Mouse (Mus musculus): ENCODE results near the gene Gpsm3. TPM values are rescaled to one million over a fixed set of nuclear protein-coding genes. Genes with fewer than 3 reads are reported as not detected.

Gene Gpsm3
- polyA plus RNA-seq, 1 experiment from 2014 or later: 8.5 TPM

- peaks cover 29% of the 10 kb centered on the region for H3K4me1 ChIP-seq (replicated peaks)
- no peak for ATAC-seq (ENCODE audit: low read depth)
- peaks cover 7% of the 10 kb centered on the region; the same call in 1 of the 2 replicates for H3K27me3 ChIP-seq
- H3K36me3 ChIP-seq: no peaks in the 10 kb centered on the region
- H3K9me3 ChIP-seq (replicated peaks): no peaks in the 10 kb centered on the region
- no peak overlapping the region for H3K27ac ChIP-seq
- H3K9ac ChIP-seq: no peak overlapping the region
- H3K4me2 ChIP-seq: 0 out of 2 replicates have a peak overlapping the region, but pooled peaks have one; percentile 32
- WGBS (ENCODE audit: insufficient replicate concordance): 22% methylated on average over 8 of the region's 8 CpGs
- no peak overlapping the region for H3K4me3 ChIP-seq (replicated peaks)
- DNase-seq: no peak
Observed at GRCm38 (mm10) chr17:34561200-34561599, 28.4 kb upstream of the Gpsm3 start.

GRCm38 (mm10) chr17:34562595-34562994 lies 27.0 kb upstream of the Gpsm3 start:
- 57% methylated on average over 3 of the region's 3 CpGs for WGBS (ENCODE audit: insufficient replicate concordance)
- Histone ChIP-seq H3K9ac (no peak overlapping the region), H3K4me3 (replicated peaks) (no peak overlapping the region), H3K27me3 (peaks cover 6% of the 10 kb centered on the region; the same call in 1 of the 2 replicates), H3K4me2 (no peak overlapping the region), H3K9me3 (replicated peaks) (no peaks in the 10 kb centered on the region), H3K4me1 (replicated peaks) (peaks cover 29% of the 10 kb centered on the region), H3K27ac (no peak overlapping the region), H3K36me3 (no peaks in the 10 kb centered on the region)
- DNase-seq: no peak
- ATAC-seq (ENCODE audit: low read depth): no peak

- Histone ChIP-seq H3K4me1 (replicated peaks) (peaks cover 29% of the 10 kb centered on the region), H3K36me3 (no peaks in the 10 kb centered on the region), H3K9ac (no peak overlapping the region), H3K4me2 (no peak overlapping the region), H3K27ac (no peak overlapping the region), H3K4me3 (replicated peaks) (no peak overlapping the region), H3K27me3 (peaks cover 8% of the 10 kb centered on the region; the same call in 1 of the 2 replicates), H3K9me3 (replicated peaks) (no peaks in the 10 kb centered on the region)
- ATAC-seq (ENCODE audit: low read depth) (no peak), DNase-seq (no peak)
- WGBS (ENCODE audit: insufficient replicate concordance): 63% methylated on average over 11 of the region's 11 CpGs
Observed at GRCm38 (mm10) chr17:34563354-34563753, 26.3 kb upstream of the Gpsm3 start.

GRCm38 (mm10) chr17:34564003-34564421 lies 25.6 kb upstream of the Gpsm3 start, which contains the start of gene Notch4:
Notch4 (plus strand) TSS chr17:34564268.
- peak within 1 kb of the TSS; percentile 0; the same call in 1 of the 2 replicates for H3K4me2 ChIP-seq
- DNase-seq (no peak), ATAC-seq (ENCODE audit: low read depth) (0 out of 2 replicates have a peak, but pooled peaks have one; percentile 36)
- 10% methylated on average over 6 of the region's 6 CpGs for WGBS (ENCODE audit: insufficient replicate concordance)
- H3K4me3 ChIP-seq (replicated peaks): no peak within 1 kb of the TSS
- H3K4me1 ChIP-seq (replicated peaks): peaks cover 29% of the 10 kb centered on the region
- no peaks in the 10 kb centered on the region for H3K9me3 ChIP-seq (replicated peaks)
- H3K36me3 ChIP-seq: no peaks in the 10 kb centered on the region
- H3K27me3 ChIP-seq: peaks cover 12% of the 10 kb centered on the region; the same call in 1 of the 2 replicates
- no peak within 1 kb of the TSS for H3K9ac ChIP-seq
- 0 out of 2 replicates have a peak within 1 kb of the TSS, but pooled peaks have one; percentile 35 for H3K27ac ChIP-seq

- Histone ChIP-seq H3K9me3 (replicated peaks) (no peaks in the 10 kb centered on the region), H3K4me3 (replicated peaks) (no peak overlapping the region), H3K4me1 (replicated peaks) (peaks cover 24% of the 10 kb centered on the region), H3K27ac (0 out of 2 replicates have a peak overlapping the region, but pooled peaks have one; percentile 35), H3K36me3 (no peaks in the 10 kb centered on the region), H3K4me2 (peak overlapping the region; percentile 0; the same call in 1 of the 2 replicates), H3K27me3 (peaks cover 12% of the 10 kb centered on the region; the same call in 1 of the 2 replicates), H3K9ac (no peak overlapping the region)
- ATAC-seq (ENCODE audit: low read depth) (no peak), DNase-seq (no peak)
- WGBS (ENCODE audit: insufficient replicate concordance): 50% methylated on average over 3 of the region's 3 CpGs
Observed at GRCm38 (mm10) chr17:34564796-34565195, 24.8 kb upstream of the Gpsm3 start.

- WGBS (ENCODE audit: insufficient replicate concordance): 67% methylated on average over 9 of the region's 9 CpGs
- Histone ChIP-seq H3K9ac (no peak overlapping the region), H3K4me2 (no peak overlapping the region), H3K36me3 (no peaks in the 10 kb centered on the region), H3K4me3 (replicated peaks) (no peak overlapping the region), H3K27me3 (peaks cover 12% of the 10 kb centered on the region; the same call in 1 of the 2 replicates), H3K27ac (no peak overlapping the region), H3K4me1 (replicated peaks) (0 out of 2 replicates have a peak, but pooled peaks cover 10% of the 10 kb centered on the region), H3K9me3 (replicated peaks) (no peaks in the 10 kb centered on the region)
- DNase-seq (no peak), ATAC-seq (ENCODE audit: low read depth) (no peak)
Observed at GRCm38 (mm10) chr17:34567311-34567710, 22.3 kb upstream of the Gpsm3 start.

GRCm38 (mm10) chr17:34568421-34568820 lies 21.2 kb upstream of the Gpsm3 start:
- DNase-seq: no peak
- Histone ChIP-seq H3K27me3 (peaks cover 12% of the 10 kb centered on the region; the same call in 1 of the 2 replicates), H3K4me3 (replicated peaks) (no peak overlapping the region), H3K9ac (no peak overlapping the region), H3K36me3 (no peaks in the 10 kb centered on the region), H3K9me3 (replicated peaks) (no peaks in the 10 kb centered on the region), H3K4me1 (replicated peaks) (0 out of 2 replicates have a peak, but pooled peaks cover 10% of the 10 kb centered on the region), H3K27ac (no peak overlapping the region), H3K4me2 (no peak overlapping the region)
- WGBS (ENCODE audit: insufficient replicate concordance): 68% methylated on average over 13 of the region's 13 CpGs
- no peak for ATAC-seq (ENCODE audit: low read depth)

GRCm38 (mm10) chr17:34569919-34570318 lies 19.7 kb upstream of the Gpsm3 start:
- 44% methylated on average over 4 of the region's 4 CpGs for WGBS (ENCODE audit: insufficient replicate concordance)
- ATAC-seq (ENCODE audit: low read depth): no peak

GRCm38 (mm10) chr17:34571875-34572274 lies 17.7 kb upstream of the Gpsm3 start:
- Histone ChIP-seq H3K27me3 (peaks cover 12% of the 10 kb centered on the region; the same call in 1 of the 2 replicates), H3K9me3 (replicated peaks) (no peaks in the 10 kb centered on the region), H3K36me3 (no peaks in the 10 kb centered on the region), H3K27ac (no peak overlapping the region), H3K9ac (no peak overlapping the region), H3K4me3 (replicated peaks) (no peak overlapping the region), H3K4me2 (no peak overlapping the region), H3K4me1 (replicated peaks) (no peaks in the 10 kb centered on the region)
- peak; percentile 12 for DNase-seq
- ATAC-seq (ENCODE audit: low read depth): no peak
- WGBS (ENCODE audit: insufficient replicate concordance): 20% methylated on average over 5 of the region's 5 CpGs

More at GRCm38 (mm10) chr17:34569919-34570318, 19.7 kb upstream of the Gpsm3 start:
- Histone ChIP-seq H3K27me3 (peaks cover 12% of the 10 kb centered on the region; the same call in 1 of the 2 replicates), H3K4me1 (replicated peaks) (no peaks in the 10 kb centered on the region), H3K36me3 (no peaks in the 10 kb centered on the region), H3K4me2 (no peak overlapping the region), H3K9me3 (replicated peaks) (no peaks in the 10 kb centered on the region), H3K9ac (no peak overlapping the region), H3K4me3 (replicated peaks) (no peak overlapping the region), H3K27ac (no peak overlapping the region)
- no peak for DNase-seq

GRCm38 (mm10) chr17:34572361-34572760 lies 17.2 kb upstream of the Gpsm3 start:
- no peak for ATAC-seq (ENCODE audit: low read depth)
- no peak overlapping the region for H3K9ac ChIP-seq
- no peaks in the 10 kb centered on the region for H3K36me3 ChIP-seq
- no peaks in the 10 kb centered on the region for H3K4me1 ChIP-seq (replicated peaks)
- H3K4me3 ChIP-seq (replicated peaks): no peak overlapping the region
- DNase-seq: no peak
- H3K9me3 ChIP-seq (replicated peaks): no peaks in the 10 kb centered on the region
- 41% methylated on average over 15 of the region's 15 CpGs for WGBS (ENCODE audit: insufficient replicate concordance)
- H3K4me2 ChIP-seq: no peak overlapping the region
- no peak overlapping the region for H3K27ac ChIP-seq
- peaks cover 7% of the 10 kb centered on the region; the same call in 1 of the 2 replicates for H3K27me3 ChIP-seq

GRCm38 (mm10) chr17:34576577-34576976 lies 13.0 kb upstream of the Gpsm3 start:
- DNase-seq: no peak
- no peak overlapping the region for H3K4me3 ChIP-seq (replicated peaks)
- ATAC-seq (ENCODE audit: low read depth): no peak
- H3K4me2 ChIP-seq: no peak overlapping the region
- 56% methylated on average over 5 of the region's 5 CpGs for WGBS (ENCODE audit: insufficient replicate concordance)
- H3K9ac ChIP-seq: no peak overlapping the region
- H3K36me3 ChIP-seq: no peaks in the 10 kb centered on the region
- H3K27ac ChIP-seq: no peak overlapping the region
- no peaks in the 10 kb centered on the region for H3K9me3 ChIP-seq (replicated peaks)
- no peaks in the 10 kb centered on the region for H3K27me3 ChIP-seq
- no peaks in the 10 kb centered on the region for H3K4me1 ChIP-seq (replicated peaks)

- no peak overlapping the region for H3K4me2 ChIP-seq
- H3K36me3 ChIP-seq: no peaks in the 10 kb centered on the region
- ATAC-seq (ENCODE audit: low read depth): no peak
- DNase-seq: no peak
- H3K9ac ChIP-seq: no peak overlapping the region
- no peaks in the 10 kb centered on the region for H3K9me3 ChIP-seq (replicated peaks)
- no peaks in the 10 kb centered on the region for H3K4me1 ChIP-seq (replicated peaks)
- WGBS (ENCODE audit: insufficient replicate concordance): 71% methylated on average over 3 of the region's 3 CpGs
- no peaks in the 10 kb centered on the region for H3K27me3 ChIP-seq
- H3K4me3 ChIP-seq (replicated peaks): no peak overlapping the region
- H3K27ac ChIP-seq: no peak overlapping the region
Observed at GRCm38 (mm10) chr17:34578070-34578469, 11.5 kb upstream of the Gpsm3 start.

All from liver, embryonic 13.5 days (tissue).